Mouse (Mus musculus): ENCODE measurements around the gene Tox3.
A peak's percentile ranks its signal among the peaks of the same experiment; 100 is the strongest.

GRCm38 (mm10) chr8:90244458-90245145 is 103.5 kb downstream of the Tox3 start:
- TF ChIP-seq CTCF (IDR thresholded peaks at IDR 0.05; ENCODE audit: low read depth): peak; percentile 14; the same call in 1 of the 2 replicates
- no peak for TF ChIP-seq EP300 (optimal IDR thresholded peaks at IDR 0.05)
